ENCODE assay signal across 24 mouse cellular contexts in genomic region chr16:60873726-60874125, GRCm38 (mm10).
DNase-seq lines count a peak whose midpoint lies in the region; ATAC-seq and TF ChIP-seq lines count a peak whose summit lies in the region.
"Had no signal": no experiment of that assay in that cellular context is flagged by ENCODE, and none has a peak within 500 bp of the region (broad histone marks: within the 10 kb centered on the region; RNA-seq: fewer than 3 reads in every experiment).

No protein-coding gene starts in this region.

- H3K9ac ChIP-seq in embryonic facial prominence, embryonic 12.5 days, result no peak overlapping the region
- H3K9ac ChIP-seq: embryonic facial prominence, embryonic 13.5 days; forebrain, embryonic 13.5 days; forebrain, embryonic 15.5 days; forebrain, postnatal 0 days had no signal

- H3K4me2 ChIP-seq in embryonic facial prominence, embryonic 12.5 days (replicated peaks), result no peak overlapping the region
- H3K4me2 ChIP-seq: embryonic facial prominence, embryonic 13.5 days; forebrain, embryonic 13.5 days; forebrain, embryonic 15.5 days had no signal

- no peak for TF ChIP-seq CTCF in cerebellum, adult 2 months (IDR thresholded peaks at IDR 0.05; ENCODE audit: borderline replicate concordance, insufficient read depth, low read depth, low read length)

- H3K27ac ChIP-seq in embryonic facial prominence, embryonic 12.5 days, result no peak overlapping the region
- no peak overlapping the region for H3K27ac ChIP-seq in embryonic facial prominence, embryonic 10.5 days (replicated peaks)
- H3K27ac ChIP-seq in cerebellum, adult 2 months (ENCODE audit: insufficient read depth, low read length), result no peak overlapping the region
- H3K27ac ChIP-seq: embryonic facial prominence, embryonic 13.5 days; forebrain, embryonic 13.5 days; forebrain, embryonic 15.5 days had no signal

- no peaks in the 10 kb centered on the region for H3K4me1 ChIP-seq in embryonic facial prominence, embryonic 12.5 days
- no peaks in the 10 kb centered on the region for H3K4me1 ChIP-seq in embryonic facial prominence, embryonic 10.5 days
- H3K4me1 ChIP-seq in cerebellum, adult 2 months (ENCODE audit: control insufficient read depth, insufficient read depth, low read length), result no peaks in the 10 kb centered on the region
- H3K4me1 ChIP-seq: embryonic facial prominence, embryonic 13.5 days; forebrain, embryonic 13.5 days; forebrain, embryonic 15.5 days had no signal

- no peaks in the 10 kb centered on the region for H3K36me3 ChIP-seq in embryonic facial prominence, embryonic 12.5 days
- no peaks in the 10 kb centered on the region for H3K36me3 ChIP-seq in embryonic facial prominence, embryonic 10.5 days (replicated peaks)
- H3K36me3 ChIP-seq: embryonic facial prominence, embryonic 13.5 days; forebrain, embryonic 15.5 days; G1E had no signal

- no peak for DNase-seq in embryonic facial prominence, embryonic 10.5 days (ENCODE audit: low spot score)
- DNase-seq in retina, embryonic 14.5 days (ENCODE audit: low spot score), result peak; percentile 72
- no peak for DNase-seq in cerebellum, adult 2 months
- DNase-seq in thymus, postnatal 10 days (ENCODE audit: low spot score in 2 of 2), result no peak
- DNase-seq: adrenal gland, adult 8-10 months; adrenal gland, postnatal 14 days; adrenal gland, postnatal 36 days; B cell, adult 2 months; cerebellum, adult 11-12 months; cerebellum, adult 8-10 months; cerebellum, adult 9-11 months; cerebellum, postnatal 14 days; cerebellum, postnatal 36 days; embryo, embryonic 11 days; forebrain, postnatal 0 days had no signal

- ATAC-seq in embryonic facial prominence, embryonic 12.5 days (ENCODE audit: insufficient number of reproducible peaks, insufficient read depth, low FRiP score, low TSS enrichment), result peak; percentile 22; the same call in 1 of the 2 replicates
- ATAC-seq: activated CD4-positive, CD25-positive, alpha-beta regulatory T cell, adult 4 months; CD4-positive, CD25-positive, alpha-beta regulatory T cell, adult 4 months; forebrain, embryonic 13.5 days; forebrain, embryonic 15.5 days; forebrain, postnatal 0 days; Patski had no signal

- no peaks in the 10 kb centered on the region for H3K9me3 ChIP-seq in embryonic facial prominence, embryonic 12.5 days
- no peaks in the 10 kb centered on the region for H3K9me3 ChIP-seq in embryonic facial prominence, embryonic 10.5 days
- H3K9me3 ChIP-seq: embryonic facial prominence, embryonic 13.5 days; forebrain, embryonic 13.5 days; forebrain, embryonic 15.5 days; G1E had no signal

- 49% methylated on average over 2 of the region's 2 CpGs for WGBS in embryonic facial prominence, embryonic 12.5 days
- WGBS in embryonic facial prominence, embryonic 10.5 days, result 73% methylated on average over 2 of the region's 2 CpGs
- 93% methylated on average over 2 of the region's 2 CpGs for WGBS in cerebellum, adult 2 months

- no peak overlapping the region for H3K4me3 ChIP-seq in embryonic facial prominence, embryonic 12.5 days
- no peak overlapping the region for H3K4me3 ChIP-seq in embryonic facial prominence, embryonic 10.5 days
- no peak overlapping the region for H3K4me3 ChIP-seq in cerebellum, adult 2 months (replicated peaks; ENCODE audit: insufficient read depth, low read depth, low read length)
- H3K4me3 ChIP-seq: embryonic facial prominence, embryonic 13.5 days; forebrain, embryonic 13.5 days; forebrain, embryonic 15.5 days had no signal

- H3K27me3 ChIP-seq in embryonic facial prominence, embryonic 12.5 days, result no peaks in the 10 kb centered on the region
- no peaks in the 10 kb centered on the region for H3K27me3 ChIP-seq in embryonic facial prominence, embryonic 10.5 days (replicated peaks; ENCODE audit: low read depth, poor library complexity, severe bottlenecking)
- H3K27me3 ChIP-seq in cerebellum, adult 2 months (ENCODE audit: control insufficient read depth, insufficient read depth, low read length), result no peaks in the 10 kb centered on the region
- H3K27me3 ChIP-seq: CH12.LX; embryonic facial prominence, embryonic 13.5 days; forebrain, embryonic 13.5 days; forebrain, embryonic 15.5 days; Patski had no signal

- no peak for TF ChIP-seq POLR2A in cerebellum, adult 2 months (IDR thresholded peaks at IDR 0.05; ENCODE audit: borderline replicate concordance, insufficient read depth, low read length)
